In genomic region chr2:172978131-172978633, GRCm38 (mm10) we compare ENCODE assay signal across 11 mouse cellular contexts. TPM values are rescaled to one million over a fixed set of nuclear protein-coding genes. Genes with fewer than 3 reads are reported as not detected.
DNase-seq lines count a peak whose midpoint lies in the region; ATAC-seq and TF ChIP-seq lines count a peak whose summit lies in the region.
"Had no signal": no experiment of that assay in that cellular context is flagged by ENCODE, and none has a peak within 500 bp of the region (broad histone marks: within the 10 kb centered on the region; RNA-seq: fewer than 3 reads in every experiment).

No protein-coding gene starts in this region.

- DNase-seq in heart, adult 18-20 months = no peak
- DNase-seq in left cerebral cortex, adult 9 months (ENCODE audit: low spot score in 2 of 2) = no peak
- DNase-seq: embryo, embryonic 11 days; right cerebral cortex, postnatal 14 days had no signal

- TF ChIP-seq POLR2A in bone marrow, adult 2 months (IDR thresholded peaks at IDR 0.05; ENCODE audit: borderline replicate concordance, control insufficient read depth, low read depth, low read length) = no peak

- H3K4me3 ChIP-seq in heart, embryonic 12.5 days = no peak overlapping the region
- H3K4me3 ChIP-seq in midbrain, embryonic 15.5 days = no peak overlapping the region
- no peak overlapping the region for H3K4me3 ChIP-seq in midbrain, embryonic 13.5 days (replicated peaks)
- no peak overlapping the region for H3K4me3 ChIP-seq in bone marrow, adult 2 months (replicated peaks; ENCODE audit: control insufficient read depth, low read depth, low read length)
- no peak overlapping the region for H3K4me3 ChIP-seq in limb, embryonic 13.5 days

- no peaks in the 10 kb centered on the region for H3K9me3 ChIP-seq in heart, embryonic 12.5 days (replicated peaks)
- H3K9me3 ChIP-seq in midbrain, embryonic 15.5 days = no peaks in the 10 kb centered on the region
- no peaks in the 10 kb centered on the region; the same call in 1 of the 2 replicates for H3K9me3 ChIP-seq in midbrain, embryonic 13.5 days
- no peaks in the 10 kb centered on the region for H3K9me3 ChIP-seq in limb, embryonic 13.5 days

- no peak for TF ChIP-seq CTCF in bone marrow, adult 2 months (IDR thresholded peaks at IDR 0.05; ENCODE audit: control insufficient read depth, insufficient read depth, low read length)

- ATAC-seq in heart, embryonic 12.5 days (ENCODE audit: insufficient number of reproducible peaks, low FRiP score) = 0 out of 2 replicates have a peak, but pooled peaks have one; percentile 18
- no peak for ATAC-seq in midbrain, embryonic 15.5 days (replicated peaks)
- no peak; the same call in 1 of the 2 replicates for ATAC-seq in midbrain, embryonic 13.5 days
- no peak for ATAC-seq in limb, embryonic 13.5 days (ENCODE audit: low FRiP score, low read depth)
- ATAC-seq in cerebellum, adult (ENCODE audit: insufficient number of reproducible peaks, low FRiP score, low TSS enrichment) = no peak

- WGBS in heart, embryonic 12.5 days = 56% methylated on average over 4 of the region's 4 CpGs
- WGBS in midbrain, embryonic 15.5 days = 51% methylated on average over 4 of the region's 4 CpGs
- 58% methylated on average over 4 of the region's 4 CpGs for WGBS in midbrain, embryonic 13.5 days
- WGBS in bone marrow, adult 2 months = 33% methylated on average over 4 of the region's 4 CpGs
- 49% methylated on average over 4 of the region's 4 CpGs for WGBS in limb, embryonic 13.5 days

- H3K4me2 ChIP-seq in heart, embryonic 12.5 days = no peak overlapping the region
- H3K4me2 ChIP-seq in midbrain, embryonic 15.5 days = peak overlapping the region; percentile 31; the same call in 1 of the 2 replicates
- H3K4me2 ChIP-seq in midbrain, embryonic 13.5 days (replicated peaks) = no peak overlapping the region
- peak overlapping the region; percentile 56 for H3K4me2 ChIP-seq in limb, embryonic 13.5 days (replicated peaks)

- no peaks in the 10 kb centered on the region for H3K27me3 ChIP-seq in heart, embryonic 12.5 days (replicated peaks)
- H3K27me3 ChIP-seq in midbrain, embryonic 15.5 days (replicated peaks) = no peaks in the 10 kb centered on the region
- H3K27me3 ChIP-seq in midbrain, embryonic 13.5 days = no peaks in the 10 kb centered on the region; the same call in 1 of the 2 replicates
- H3K27me3 ChIP-seq in limb, embryonic 13.5 days = no peaks in the 10 kb centered on the region

- H3K27ac ChIP-seq in heart, embryonic 12.5 days (ENCODE audit: poor library complexity, severe bottlenecking) = no peak overlapping the region
- 0 out of 2 replicates have a peak overlapping the region, but pooled peaks have one; percentile 36 for H3K27ac ChIP-seq in midbrain, embryonic 15.5 days
- no peak overlapping the region for H3K27ac ChIP-seq in midbrain, embryonic 13.5 days
- H3K27ac ChIP-seq in bone marrow, adult 2 months (ENCODE audit: control insufficient read depth, insufficient read depth, low read depth, low read length, poor library complexity) = peak overlapping the region; percentile 68
- H3K27ac ChIP-seq in limb, embryonic 13.5 days = no peak overlapping the region
- H3K27ac ChIP-seq: liver, embryonic 14.5 days had no signal

- peaks cover 30% of the 10 kb centered on the region for H3K4me1 ChIP-seq in heart, embryonic 12.5 days (replicated peaks)
- H3K4me1 ChIP-seq in midbrain, embryonic 15.5 days = peaks cover 18% of the 10 kb centered on the region
- peaks cover 20% of the 10 kb centered on the region for H3K4me1 ChIP-seq in midbrain, embryonic 13.5 days (replicated peaks)
- H3K4me1 ChIP-seq in bone marrow, adult 2 months (ENCODE audit: control insufficient read depth, insufficient read depth, low read length) = peaks cover 1% of the 10 kb centered on the region; the same call in 1 of the 2 replicates
- H3K4me1 ChIP-seq in limb, embryonic 13.5 days = peaks cover 21% of the 10 kb centered on the region

- H3K9ac ChIP-seq in heart, embryonic 12.5 days = no peak overlapping the region; the same call in 1 of the 2 replicates
- H3K9ac ChIP-seq in midbrain, embryonic 15.5 days = no peak overlapping the region
- H3K9ac ChIP-seq in midbrain, embryonic 13.5 days (replicated peaks) = no peak overlapping the region
- no peak overlapping the region for H3K9ac ChIP-seq in limb, embryonic 13.5 days
- H3K9ac ChIP-seq: liver, embryonic 14.5 days had no signal

- no peaks in the 10 kb centered on the region for H3K36me3 ChIP-seq in heart, embryonic 12.5 days
- H3K36me3 ChIP-seq in midbrain, embryonic 15.5 days (replicated peaks) = no peaks in the 10 kb centered on the region
- H3K36me3 ChIP-seq in midbrain, embryonic 13.5 days = no peaks in the 10 kb centered on the region
- no peaks in the 10 kb centered on the region for H3K36me3 ChIP-seq in limb, embryonic 13.5 days

RNA-seq across cellular contexts. Expression of gene Spo11, which starts 0.7 kb away (rescaled TPM):
- 0.26 and 0.30 TPM in 2 replicates for polyA plus RNA-seq in heart, embryonic 12.5 days (2016; fragmentation: Nextera tagmentation; extraction: Ambion mirVana)
- total RNA-seq in heart, adult 18-20 months (2021) = not detected
- 1.4 TPM in 2 replicates for polyA plus RNA-seq in midbrain, embryonic 15.5 days (2015; fragmentation: Nextera tagmentation; extraction: Ambion mirVana)
- polyA plus RNA-seq in midbrain, embryonic 13.5 days (2015; fragmentation: Nextera tagmentation; extraction: Ambion mirVana) = 0.53 and 0.61 TPM in 2 replicates
- 0.70 TPM in 1 of 2 replicates, not detected in the other for polyA plus RNA-seq in bone marrow, adult 2 months (2011; ENCODE audit: insufficient read depth, insufficient read length, low replicate concordance, missing spikeins)
- polyA plus RNA-seq in limb, embryonic 13.5 days (2015; fragmentation: Nextera tagmentation; extraction: Ambion mirVana) = 1.4 and 1.5 TPM in 2 replicates

RNA-seq across cellular contexts. Expression of gene Rae1, which starts 21.7 kb away (rescaled TPM):
- 102 and 103 TPM in 2 replicates for polyA plus RNA-seq in heart, embryonic 12.5 days (2016; fragmentation: Nextera tagmentation; extraction: Ambion mirVana)
- total RNA-seq in heart, adult 18-20 months (2021) = 10 to 100 TPM; 21.5 to 21.8 TPM
- 118 and 126 TPM in 2 replicates for polyA plus RNA-seq in midbrain, embryonic 15.5 days (2015; fragmentation: Nextera tagmentation; extraction: Ambion mirVana)
- polyA plus RNA-seq in midbrain, embryonic 13.5 days (2015; fragmentation: Nextera tagmentation; extraction: Ambion mirVana) = 121 TPM in 2 replicates
- polyA plus RNA-seq in bone marrow, adult 2 months (2011; ENCODE audit: insufficient read depth, insufficient read length, low replicate concordance, missing spikeins) = 55.2 and 61.5 TPM in 2 replicates
- 148 and 155 TPM in 2 replicates for polyA plus RNA-seq in limb, embryonic 13.5 days (2015; fragmentation: Nextera tagmentation; extraction: Ambion mirVana)

RNA-seq across cellular contexts. Expression of gene Bmp7, which starts 38.1 kb away (rescaled TPM):
- 67.2 and 70.8 TPM in 2 replicates for polyA plus RNA-seq in heart, embryonic 12.5 days (2016; fragmentation: Nextera tagmentation; extraction: Ambion mirVana)
- total RNA-seq in heart, adult 18-20 months (2021) = 1 to 10 TPM; 1.1 to 1.3 TPM
- 14.3 and 17.2 TPM in 2 replicates for polyA plus RNA-seq in midbrain, embryonic 15.5 days (2015; fragmentation: Nextera tagmentation; extraction: Ambion mirVana)
- polyA plus RNA-seq in midbrain, embryonic 13.5 days (2015; fragmentation: Nextera tagmentation; extraction: Ambion mirVana) = 9.1 and 12.6 TPM in 2 replicates
- polyA plus RNA-seq in bone marrow, adult 2 months (2011; ENCODE audit: insufficient read depth, insufficient read length, low replicate concordance, missing spikeins) = 0.55 TPM in 1 of 2 replicates, not detected in the other
- 32.5 and 33.7 TPM in 2 replicates for polyA plus RNA-seq in limb, embryonic 13.5 days (2015; fragmentation: Nextera tagmentation; extraction: Ambion mirVana)

RNA-seq across cellular contexts. Expression of gene Rbm38, which starts 42.1 kb away (rescaled TPM):
- polyA plus RNA-seq in heart, embryonic 12.5 days (2016; fragmentation: Nextera tagmentation; extraction: Ambion mirVana) = 146 and 147 TPM in 2 replicates
- total RNA-seq in heart, adult 18-20 months (2021) = 100 to 1,000 TPM; 171 to 173 TPM
- polyA plus RNA-seq in midbrain, embryonic 15.5 days (2015; fragmentation: Nextera tagmentation; extraction: Ambion mirVana) = 13.8 and 16.3 TPM in 2 replicates
- 26.6 and 29.4 TPM in 2 replicates for polyA plus RNA-seq in midbrain, embryonic 13.5 days (2015; fragmentation: Nextera tagmentation; extraction: Ambion mirVana)
- polyA plus RNA-seq in bone marrow, adult 2 months (2011; ENCODE audit: insufficient read depth, insufficient read length, low replicate concordance, missing spikeins) = 204 and 219 TPM in 2 replicates
- polyA plus RNA-seq in limb, embryonic 13.5 days (2015; fragmentation: Nextera tagmentation; extraction: Ambion mirVana) = 28.3 and 29.0 TPM in 2 replicates

Comparison
In these comparisons a context has a peak if more than half of its experiments do, and no peak if none do; other contexts are left out.
1. H3K27ac ChIP-seq: peak in midbrain, embryonic 15.5 days (single experiment) and bone marrow, adult 2 months (single experiment); none in heart, embryonic 12.5 days (single experiment), midbrain, embryonic 13.5 days (single experiment) and limb, embryonic 13.5 days (single experiment).
2. H3K4me2 ChIP-seq: peak in midbrain, embryonic 15.5 days (single experiment) and limb, embryonic 13.5 days (single experiment); none in heart, embryonic 12.5 days (single experiment) and midbrain, embryonic 13.5 days (single experiment).